Mouse (Mus musculus) liver, embryonic 13.5 days (tissue): Measurements from ENCODE around the gene Rapgef4. TPM values are rescaled to one million over a fixed set of nuclear protein-coding genes. Genes with fewer than 3 reads are reported as not detected.

Experiments used
- ATAC-seq: fragments of 200-750 bp; cut with Nextera tagmentation; 2 replicates; pipeline ENCODE4 v1.8.0; 2017; ENCODE audit warnings: low read depth, mild to moderate bottlenecking, moderate number of reproducible peaks, moderate library complexity
- DNase-seq: peaks from one replicate; pipeline ENCODE4 v3.0.0; 2022
- H3K27ac ChIP-seq: fragments of 300-500 bp; sonication (generic); 2 replicates; pipeline ENCODE4 v1.5.1; 2015; ENCODE audit warnings: moderate library complexity, mild to moderate bottlenecking, inconsistent platforms
- H3K27me3 ChIP-seq: fragments of 300-500 bp; sonication (generic); 2 replicates; pipeline ENCODE4 v1.6.1; 2015; ENCODE audit warnings: mild to moderate bottlenecking, inconsistent platforms
- H3K36me3 ChIP-seq: fragments of 300-500 bp; sonication (generic); 2 replicates; pipeline ENCODE4 v1.6.1; 2015; ENCODE audit warnings: mild to moderate bottlenecking, inconsistent platforms
- H3K4me1 ChIP-seq: fragments of 300-500 bp; sonication (generic); replicated peaks from 2 replicates; pipeline ENCODE4 v1.6.1; 2015; ENCODE audit warnings: inconsistent platforms
- H3K4me2 ChIP-seq: fragments of 300-500 bp; sonication (generic); 2 replicates; pipeline ENCODE4 v1.6.1; 2015; ENCODE audit warnings: inconsistent platforms, mild to moderate bottlenecking, moderate library complexity
- H3K4me3 ChIP-seq: fragments of 300-500 bp; sonication (generic); replicated peaks from 2 replicates; pipeline ENCODE4 v1.5.1; 2015; ENCODE audit warnings: mild to moderate bottlenecking, inconsistent platforms
- H3K9ac ChIP-seq: fragments of 300-500 bp; sonication (generic); 2 replicates; pipeline ENCODE4 v1.6.1; 2015; ENCODE audit warnings: mild to moderate bottlenecking, inconsistent platforms
- H3K9me3 ChIP-seq: fragments of 300-500 bp; sonication (generic); replicated peaks from 2 replicates; pipeline ENCODE4 v1.6.1; 2016; ENCODE audit warnings: inconsistent platforms
- WGBS: fragments of 180-500 bp; shearing (Covaris S2); methylation state at CpG from one replicate; pipeline ENCODE4 v1.1.7; 2015; ENCODE audit not compliant: insufficient replicate concordance; 5-methylcytosine and 5-hydroxymethylcytosine counted together
- polyA plus RNA-seq: library from polyadenylated mRNA; unstranded; fragments of >200 nt; fragmentation: Nextera tagmentation; extraction: Ambion mirVana; gene quantifications from 2 replicates; pipeline ENCODE4 v1.2.1, GENCODE M21; 2015

Gene Rapgef4
- polyA plus RNA-seq, 1 experiment from 2014 or later = 2.7 TPM

DNA sequence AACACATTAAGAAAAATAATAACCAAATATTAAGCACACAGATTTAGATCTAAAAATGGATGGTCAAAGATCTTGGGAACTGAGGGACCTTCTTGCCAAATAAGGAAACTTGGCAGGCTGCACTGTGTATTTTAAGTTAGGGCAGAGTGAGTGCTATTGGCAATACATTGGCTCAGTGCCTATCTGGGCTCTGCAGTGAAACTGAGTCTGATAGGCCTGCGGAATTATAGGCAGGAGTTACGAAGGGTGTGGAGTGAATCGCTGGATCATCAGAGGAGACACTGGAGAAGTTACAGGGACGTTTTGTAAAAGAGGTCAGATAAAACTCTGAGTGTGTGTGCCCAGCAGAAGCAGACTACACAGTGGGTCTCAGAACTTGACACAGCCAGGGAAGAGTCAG lies 306.1 kb downstream of the Rapgef4 start:
- peak overlapping the region; percentile 64 for H3K4me2 ChIP-seq
- 9% methylated on average over 4 of the region's 4 CpGs for WGBS
- DNase-seq = peak; percentile 60

DNA sequence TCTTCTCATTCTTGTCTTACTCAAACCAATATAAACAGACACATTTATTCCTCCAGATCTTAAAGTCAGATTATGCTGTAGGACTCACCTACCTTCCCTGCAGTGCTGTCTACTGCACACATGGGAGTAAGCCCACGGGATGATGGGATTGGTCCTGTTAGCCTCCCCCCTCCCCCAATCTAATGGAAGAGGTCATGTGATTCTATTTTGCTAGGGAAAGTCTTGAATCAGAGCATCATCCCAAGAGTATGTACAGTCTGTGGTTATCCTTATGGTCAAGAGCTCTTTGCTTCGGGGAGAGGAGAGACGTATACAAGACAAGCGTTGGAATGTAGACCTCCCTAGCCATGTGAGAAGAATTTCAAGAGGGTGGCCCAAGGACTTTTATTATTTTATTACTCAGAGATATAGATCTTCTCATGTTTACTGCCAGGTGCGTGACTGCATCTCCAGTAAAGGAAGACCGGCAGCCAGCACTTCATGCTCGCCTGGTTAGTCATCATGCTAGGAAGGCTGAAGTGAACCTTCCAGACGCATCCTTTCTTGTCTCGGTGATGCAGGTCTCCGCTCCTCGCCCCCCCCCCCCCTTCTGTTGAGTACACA lies 308.0 kb downstream of the Rapgef4 start:
- WGBS = 82% methylated on average over 11 of the region's 11 CpGs
- H3K27ac ChIP-seq = no peak overlapping the region
- H3K27me3 ChIP-seq = no peaks in the 10 kb centered on the region
- no peaks in the 10 kb centered on the region for H3K9me3 ChIP-seq
- peaks cover 21% of the 10 kb centered on the region for H3K4me1 ChIP-seq
- H3K9ac ChIP-seq = no peak overlapping the region
- H3K4me2 ChIP-seq = no peak overlapping the region
- ATAC-seq (no peak), DNase-seq (no peak)
- H3K4me3 ChIP-seq = no peak overlapping the region
- 0 out of 2 replicates have a peak, but pooled peaks cover 3% of the 10 kb centered on the region for H3K36me3 ChIP-seq

More for the DNA sequence above, 306.1 kb downstream of the Rapgef4 start:
- peak; percentile 93 for ATAC-seq
- Histone ChIP-seq H3K9me3 (no peaks in the 10 kb centered on the region), H3K27ac (peak overlapping the region; percentile 89), H3K4me3 (peak overlapping the region; percentile 43), H3K36me3 (0 out of 2 replicates have a peak, but pooled peaks cover 3% of the 10 kb centered on the region), H3K27me3 (no peaks in the 10 kb centered on the region), H3K4me1 (peaks cover 21% of the 10 kb centered on the region), H3K9ac (peak overlapping the region; percentile 61)

DNA sequence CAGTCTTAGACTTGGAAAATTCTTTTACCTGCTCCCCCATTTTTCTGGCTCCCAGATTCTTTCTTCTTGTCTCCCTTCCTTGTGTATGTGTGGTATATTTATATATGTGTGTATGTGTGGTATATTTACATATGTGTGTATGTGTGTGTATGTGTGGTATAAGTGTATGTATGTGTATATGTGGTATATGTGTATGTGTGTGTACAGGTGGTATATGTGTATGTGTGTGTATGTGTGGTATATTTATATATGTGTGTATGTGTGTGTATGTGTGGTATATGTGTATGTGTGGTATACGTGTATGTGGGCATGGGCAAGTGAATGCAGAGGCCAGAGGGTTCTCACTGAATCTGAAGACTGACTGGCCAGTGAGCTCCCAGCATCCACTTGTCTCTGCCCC lies 310.1 kb downstream of the Rapgef4 start:
- Histone ChIP-seq H3K4me1 (peaks cover 15% of the 10 kb centered on the region), H3K9me3 (no peaks in the 10 kb centered on the region), H3K36me3 (peaks cover 7% of the 10 kb centered on the region; the same call in 1 of the 2 replicates), H3K4me3 (no peak overlapping the region), H3K4me2 (no peak overlapping the region), H3K27me3 (no peaks in the 10 kb centered on the region), H3K9ac (no peak overlapping the region), H3K27ac (no peak overlapping the region)
- no peak for ATAC-seq
- DNase-seq = no peak
- WGBS = 68% methylated on average over 1 of the region's 1 CpGs

DNA sequence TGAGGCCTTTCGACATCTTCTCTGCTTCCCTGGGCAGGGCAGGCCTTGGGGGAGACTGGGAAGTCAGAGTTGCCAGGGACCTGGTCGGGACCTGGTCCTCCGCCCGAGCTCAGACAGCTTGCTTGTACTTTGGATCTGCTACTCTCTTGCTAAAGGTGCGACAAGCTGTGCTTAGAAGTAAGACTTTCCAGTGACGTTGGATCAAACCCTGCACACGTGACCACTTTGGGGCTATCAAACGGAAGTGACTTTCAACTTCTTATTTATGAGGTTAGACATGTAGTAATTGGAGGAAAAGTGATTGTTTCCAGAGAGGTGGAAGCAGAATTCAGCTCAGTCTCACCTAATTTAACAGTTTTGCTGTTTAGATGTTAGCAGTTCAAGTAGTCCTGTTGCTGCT lies 311.5 kb downstream of the Rapgef4 start:
- ATAC-seq (no peak), DNase-seq (no peak)
- Histone ChIP-seq H3K27me3 (no peaks in the 10 kb centered on the region), H3K36me3 (peaks cover 7% of the 10 kb centered on the region; the same call in 1 of the 2 replicates), H3K4me3 (no peak overlapping the region), H3K4me1 (peaks cover 8% of the 10 kb centered on the region), H3K9ac (no peak overlapping the region), H3K27ac (no peak overlapping the region), H3K9me3 (no peaks in the 10 kb centered on the region), H3K4me2 (no peak overlapping the region)
- WGBS = 75% methylated on average over 8 of the region's 8 CpGs

DNA sequence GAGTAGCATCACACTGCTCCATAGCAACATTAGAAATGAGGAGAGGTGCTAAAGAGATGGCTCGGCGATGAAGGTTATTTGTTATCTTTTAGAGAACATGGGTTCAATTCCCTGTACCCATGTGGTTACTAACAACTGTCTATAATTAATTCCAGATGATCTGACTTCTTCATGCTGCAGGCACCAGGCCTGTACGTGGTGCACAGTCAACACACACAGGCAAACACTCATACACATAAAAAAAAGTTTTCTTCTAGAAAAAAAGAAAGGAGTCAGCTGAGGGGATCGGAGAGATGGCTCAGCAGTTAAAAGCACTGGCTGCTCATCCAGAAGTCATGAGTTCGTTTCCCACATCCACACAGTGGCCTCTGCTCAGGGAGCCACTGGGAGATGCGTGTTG lies 314.0 kb downstream of the Rapgef4 start:
- 74% methylated on average over 6 of the region's 6 CpGs for WGBS
- ATAC-seq (no peak), DNase-seq (no peak)
- Histone ChIP-seq H3K27ac (no peak overlapping the region), H3K9ac (no peak overlapping the region), H3K4me3 (no peak overlapping the region), H3K36me3 (peaks cover 13% of the 10 kb centered on the region; the same call in 1 of the 2 replicates), H3K27me3 (no peaks in the 10 kb centered on the region), H3K4me1 (no peaks in the 10 kb centered on the region), H3K9me3 (no peaks in the 10 kb centered on the region), H3K4me2 (no peak overlapping the region)

DNA sequence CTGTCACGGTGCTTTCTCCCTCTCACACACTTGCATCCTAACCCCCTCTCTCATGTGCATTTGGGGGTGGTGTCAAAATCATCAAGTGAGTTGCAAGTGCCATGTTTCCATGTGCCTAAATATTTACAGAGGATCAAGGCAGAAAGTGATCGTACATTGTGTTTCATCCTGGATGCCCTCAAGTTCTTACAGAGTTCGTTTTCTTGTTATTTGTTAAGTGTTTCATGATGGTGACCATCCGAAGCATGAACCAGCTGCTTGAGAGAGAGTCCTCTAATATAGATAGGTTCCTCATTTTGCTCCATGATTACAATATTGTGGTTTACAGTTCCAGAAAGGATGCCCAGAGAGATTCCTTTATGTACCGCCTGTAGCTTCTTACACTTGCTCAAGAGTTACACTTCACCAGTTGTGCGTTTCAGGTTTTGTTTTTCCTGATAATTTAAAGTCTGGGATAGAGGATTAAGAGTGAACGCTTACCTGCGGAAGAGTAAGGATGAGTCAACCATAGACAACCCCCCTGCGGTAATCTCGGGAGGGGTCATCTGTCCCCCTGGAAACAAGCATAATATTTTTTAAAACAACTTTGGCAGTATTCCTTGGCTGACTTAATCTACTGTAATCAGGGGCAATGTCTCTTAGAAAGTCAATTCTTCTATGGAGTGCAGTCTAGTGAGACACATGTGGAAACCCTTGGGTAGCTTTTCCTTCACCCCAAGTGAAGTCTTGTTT lies 316.1 kb downstream of the Rapgef4 start:
- no peak overlapping the region for H3K4me3 ChIP-seq
- H3K4me2 ChIP-seq = no peak overlapping the region
- H3K27ac ChIP-seq = no peak overlapping the region
- H3K36me3 ChIP-seq = peaks cover 16% of the 10 kb centered on the region; the same call in 1 of the 2 replicates
- DNase-seq = no peak
- H3K9me3 ChIP-seq = no peaks in the 10 kb centered on the region
- no peaks in the 10 kb centered on the region for H3K4me1 ChIP-seq
- no peak for ATAC-seq
- no peak overlapping the region for H3K9ac ChIP-seq
- 79% methylated on average over 10 of the region's 10 CpGs for WGBS
- H3K27me3 ChIP-seq = no peaks in the 10 kb centered on the region

DNA sequence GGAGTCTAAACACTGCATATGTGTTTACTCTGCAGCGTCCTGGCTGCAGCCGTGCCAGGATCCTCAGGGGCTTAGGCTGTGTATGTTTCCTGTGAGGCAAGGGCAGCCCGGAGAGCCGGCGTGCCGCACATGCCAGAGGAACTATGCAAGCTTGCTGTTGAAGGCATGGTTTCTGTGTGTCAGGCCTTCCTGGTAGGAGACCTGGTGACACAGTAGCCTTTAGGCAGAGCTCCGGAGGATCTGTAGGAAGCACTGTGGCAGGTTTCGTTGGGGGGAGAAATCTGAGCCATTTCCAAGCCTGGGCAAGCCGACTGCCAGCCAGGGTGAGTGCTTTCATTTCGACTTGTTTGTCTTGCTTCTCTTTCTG lies 316.7 kb downstream of the Rapgef4 start:
- DNase-seq (no peak), ATAC-seq (no peak)
- Histone ChIP-seq H3K9me3 (no peaks in the 10 kb centered on the region), H3K36me3 (peaks cover 16% of the 10 kb centered on the region; the same call in 1 of the 2 replicates), H3K4me1 (no peaks in the 10 kb centered on the region), H3K4me2 (no peak overlapping the region), H3K27ac (no peak overlapping the region), H3K9ac (no peak overlapping the region), H3K4me3 (no peak overlapping the region), H3K27me3 (no peaks in the 10 kb centered on the region)
- WGBS = 77% methylated on average over 10 of the region's 10 CpGs

DNA sequence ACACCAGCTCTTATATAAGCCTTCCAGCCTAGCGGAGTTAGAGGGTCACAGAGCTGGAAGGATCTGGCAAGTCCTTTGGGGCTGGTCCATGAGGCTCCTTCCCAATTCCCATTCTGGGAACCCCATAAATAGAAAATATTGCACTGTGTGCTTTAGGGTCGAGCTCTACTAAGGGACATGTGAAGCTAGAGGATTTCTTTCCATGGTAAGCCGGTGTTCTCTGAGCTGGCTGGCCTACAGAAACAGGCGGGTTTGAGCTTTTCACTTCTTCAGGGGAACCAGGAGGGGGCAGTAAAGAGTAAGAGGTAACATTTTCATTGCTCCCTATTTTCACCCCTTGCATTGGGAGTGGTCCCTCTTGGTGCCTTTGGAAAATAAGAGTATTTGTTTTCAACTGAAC lies 317.4 kb downstream of the Rapgef4 start:
- H3K27me3 ChIP-seq = no peaks in the 10 kb centered on the region
- WGBS = 54% methylated on average over 4 of the region's 4 CpGs
- ATAC-seq (no peak; the same call in 1 of the 2 replicates), DNase-seq (no peak)
- H3K9ac ChIP-seq = no peak overlapping the region
- no peaks in the 10 kb centered on the region for H3K9me3 ChIP-seq
- no peak overlapping the region for H3K4me3 ChIP-seq
- no peaks in the 10 kb centered on the region for H3K4me1 ChIP-seq
- H3K27ac ChIP-seq = no peak overlapping the region
- no peak overlapping the region for H3K4me2 ChIP-seq
- peaks cover 16% of the 10 kb centered on the region; the same call in 1 of the 2 replicates for H3K36me3 ChIP-seq

DNA sequence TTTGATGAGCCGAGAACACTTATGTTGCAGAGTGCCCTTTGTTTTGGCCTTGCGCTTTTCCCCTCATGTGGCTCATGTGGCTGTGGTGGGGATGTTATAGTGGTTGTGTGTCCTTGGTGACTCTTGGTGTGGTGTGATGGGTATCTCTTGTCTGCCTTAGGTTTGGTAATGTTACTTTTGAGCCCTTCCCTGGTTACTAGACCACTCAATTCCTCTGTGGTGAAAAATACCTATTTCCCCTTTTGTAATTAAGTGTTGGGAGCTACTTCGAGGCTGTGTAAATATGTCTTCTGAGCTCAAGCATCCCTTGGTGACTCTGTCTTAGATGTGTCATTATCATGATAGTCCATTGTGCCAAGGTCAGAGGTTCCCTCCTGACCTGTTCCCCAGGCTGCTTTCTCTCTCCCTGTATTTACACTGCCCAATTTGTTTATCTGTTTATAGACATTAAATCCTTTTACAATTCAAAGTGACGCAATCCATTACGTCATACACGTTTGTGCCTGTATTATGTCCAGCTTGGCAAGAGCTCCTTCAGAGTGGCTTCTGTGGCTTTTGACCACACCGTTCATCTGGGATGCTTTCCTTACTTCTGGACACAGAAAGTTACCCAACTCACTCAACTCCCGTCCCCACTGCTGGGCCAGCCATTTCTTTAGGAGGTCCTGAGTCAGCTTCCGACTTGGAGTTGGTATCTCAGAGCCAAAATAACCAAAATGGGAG lies 320.3 kb downstream of the Rapgef4 start:
- H3K4me1 ChIP-seq = no peaks in the 10 kb centered on the region
- H3K9ac ChIP-seq = no peak overlapping the region
- no peak overlapping the region for H3K27ac ChIP-seq
- H3K4me3 ChIP-seq = no peak overlapping the region
- H3K36me3 ChIP-seq = peaks cover 25% of the 10 kb centered on the region
- DNase-seq = no peak
- H3K27me3 ChIP-seq = no peaks in the 10 kb centered on the region
- WGBS = 67% methylated on average over 9 of the region's 9 CpGs
- no peak overlapping the region for H3K4me2 ChIP-seq
- no peaks in the 10 kb centered on the region for H3K9me3 ChIP-seq
- ATAC-seq = no peak

DNA sequence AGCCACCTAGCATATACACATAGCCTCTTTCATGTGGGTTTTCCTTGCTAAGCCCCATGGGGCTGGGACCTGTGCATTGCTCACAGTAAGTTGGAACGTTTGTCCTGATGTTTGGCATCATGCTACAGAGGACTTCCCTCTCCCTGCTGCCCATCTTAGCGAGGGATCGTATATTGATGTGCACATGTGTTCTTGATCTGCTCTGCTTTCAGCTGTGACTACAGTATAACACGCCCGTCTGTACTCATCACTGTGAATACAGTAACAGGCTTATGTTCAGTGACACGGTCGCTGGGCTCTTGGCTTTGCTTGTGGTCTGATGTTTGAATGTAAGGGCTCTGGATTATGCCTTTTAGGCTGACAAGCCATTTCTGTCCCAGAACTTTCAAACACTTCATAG lies 324.7 kb downstream of the Rapgef4 start:
- 88% methylated on average over 7 of the region's 7 CpGs for WGBS
- Histone ChIP-seq H3K4me3 (no peak overlapping the region), H3K4me1 (no peaks in the 10 kb centered on the region), H3K4me2 (no peak overlapping the region), H3K27ac (no peak overlapping the region), H3K27me3 (no peaks in the 10 kb centered on the region), H3K9ac (no peak overlapping the region), H3K36me3 (peaks cover 12% of the 10 kb centered on the region), H3K9me3 (no peaks in the 10 kb centered on the region)
- DNase-seq = no peak
- ATAC-seq = no peak
